Mouse (Mus musculus): ENCODE measurements at regions not wholly inside any gene's neighbourhood (a gene's known extent, or its start where the extent isn't known, plus 50 kb on each side); places are given as distances from the start of the nearest gene placed in this dataset.

- DNase-seq (ENCODE audit: low read depth, low spot score), result peak; percentile 38
Measured at GRCm38 (mm10) chr11:86408686-86409579, 51.5 kb upstream of the Med13 start.

GRCm38 (mm10) chr11:86409580-86409947 is 52.2 kb upstream of the Med13 start:
- DNase-seq (ENCODE audit: low read depth, low spot score), result no peak

- no peak for DNase-seq (ENCODE audit: low read depth, low spot score)
Measured at GRCm38 (mm10) chr11:86410521-86410920, 53.1 kb upstream of the Med13 start.

DNA sequence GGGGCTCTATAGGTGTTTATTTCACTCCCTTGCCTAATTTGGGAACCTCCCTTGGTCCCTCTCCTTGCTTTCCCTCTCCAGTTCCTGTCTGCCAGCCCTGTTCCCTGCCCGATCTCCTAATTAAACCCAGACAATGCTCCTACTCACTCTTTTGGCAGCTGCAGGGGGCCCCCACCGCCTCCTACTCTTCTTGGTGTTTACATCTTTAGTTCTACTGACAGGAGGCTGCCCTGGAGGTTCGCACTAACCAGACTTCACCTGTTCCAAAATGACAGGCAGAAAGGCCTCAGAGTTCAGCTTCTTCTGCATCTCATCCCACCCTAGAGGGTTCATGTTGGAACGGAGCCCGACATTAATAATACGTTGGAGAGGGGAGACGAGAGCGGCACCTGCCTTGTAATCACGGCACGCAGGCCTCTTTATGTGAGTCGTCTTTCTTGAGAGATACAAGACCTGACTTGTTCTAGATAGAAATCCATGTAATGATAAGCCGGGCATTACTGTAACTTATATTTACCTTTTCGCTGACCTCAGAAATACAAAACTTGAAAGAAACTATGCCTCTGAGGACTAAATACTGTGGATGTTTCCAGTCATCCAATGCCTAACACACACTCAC is 55.5 kb upstream of the Med13 start:
- DNase-seq (ENCODE audit: low read depth, low spot score), result no peak

GRCm38 (mm10) chr11:86416471-86416870 is 59.1 kb upstream of the Med13 start:
- no peak for DNase-seq (ENCODE audit: low read depth, low spot score)

DNA sequence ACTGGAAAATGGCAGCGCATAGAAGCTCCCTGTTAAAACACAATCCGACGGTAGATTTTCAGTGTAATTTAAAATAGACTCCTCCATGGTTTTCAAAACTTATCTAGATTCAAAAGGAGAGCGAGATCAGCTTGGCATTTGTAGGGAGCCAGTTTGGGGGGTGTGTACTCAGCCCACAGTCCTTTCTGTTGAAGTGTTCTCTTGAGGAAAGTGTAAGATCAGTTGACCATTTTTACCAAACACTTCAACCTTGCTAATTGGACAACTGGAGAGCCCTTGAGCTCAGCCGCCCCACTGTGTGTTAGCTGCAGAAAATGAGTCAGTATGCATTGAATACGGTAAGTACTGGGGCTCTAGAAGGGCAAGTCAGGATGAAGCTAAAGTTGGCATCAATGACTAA is 59.8 kb upstream of the Med13 start:
- no peak for DNase-seq (ENCODE audit: low read depth, low spot score)

- no peak for DNase-seq (ENCODE audit: low read depth, low spot score)
Measured at GRCm38 (mm10) chr11:86419810-86420483, 62.5 kb upstream of the Med13 start.

- peak; percentile 20 for DNase-seq (ENCODE audit: low read depth, low spot score)
Measured at GRCm38 (mm10) chr11:86428926-86429325, 55.5 kb upstream of the Rnft1 start.

- DNase-seq (ENCODE audit: low read depth, low spot score), result no peak
Measured at GRCm38 (mm10) chr11:86430287-86430686, 54.2 kb upstream of the Rnft1 start.

- no peak for DNase-seq (ENCODE audit: low read depth, low spot score)
Measured at GRCm38 (mm10) chr11:86431550-86431949, 52.9 kb upstream of the Rnft1 start.

GRCm38 (mm10) chr11:86434106-86434505 is 50.4 kb upstream of the Rnft1 start:
- no peak for DNase-seq (ENCODE audit: low read depth, low spot score)

All from CD4-positive helper T cell, adult 2 months (primary cell).